Comparison of ENCODE assay signal across 8 mouse cellular contexts in the genomic region with DNA sequence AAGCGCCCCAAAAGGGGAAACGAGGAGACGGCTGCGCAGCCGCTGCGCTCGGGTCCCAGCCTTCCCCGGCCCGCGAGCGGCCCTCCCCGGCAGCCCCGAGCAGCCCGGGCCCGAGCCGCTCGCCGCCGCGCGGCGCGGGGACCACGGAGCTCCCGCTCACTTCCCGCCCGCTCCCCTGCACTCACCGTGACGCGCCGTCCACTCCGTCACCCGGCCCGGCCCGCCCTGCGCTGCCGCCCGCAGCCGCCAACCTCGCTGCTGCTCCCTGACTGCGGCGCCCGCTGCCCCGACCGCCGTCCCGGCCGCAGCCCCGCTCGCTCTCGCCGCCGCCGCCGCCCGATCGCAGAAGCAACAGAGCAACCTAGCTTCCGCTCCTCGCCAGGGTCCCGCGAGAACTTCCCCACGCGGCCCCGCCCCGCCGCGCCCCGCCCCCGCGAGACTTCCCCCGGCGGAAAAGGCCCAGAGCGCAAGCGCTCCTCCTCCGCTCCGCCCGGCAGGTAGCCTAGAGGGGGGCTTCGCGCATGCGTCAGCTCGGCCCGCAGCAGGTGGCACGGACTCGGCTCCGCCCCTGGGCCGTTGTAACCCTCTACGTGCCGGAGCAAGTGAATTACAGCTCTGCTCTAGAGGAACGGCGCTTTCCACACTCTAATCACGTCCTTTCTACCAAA. TPM values are rescaled to one million over a fixed set of nuclear protein-coding genes. Genes with fewer than 3 reads are reported as not detected.
DNase-seq lines count a peak whose midpoint lies in the region; ATAC-seq and TF ChIP-seq lines count a peak whose summit lies in the region.

A gene (minus strand): TSS at position 389 of the 668 bp plus-strand sequence.

- H3K9ac ChIP-seq in heart, embryonic 15.5 days: peak within 1 kb of the TSS; percentile 99
- peak within 1 kb of the TSS; percentile 98 for H3K9ac ChIP-seq in liver, embryonic 14.5 days (replicated peaks)
- peak within 1 kb of the TSS; percentile 94 for H3K9ac ChIP-seq in neural tube, embryonic 11.5 days (ENCODE audit: low read length)
- peak within 1 kb of the TSS; percentile 98 for H3K9ac ChIP-seq in stomach, postnatal 0 days (ENCODE audit: low read length)

- peaks cover 38% of the 10 kb centered on the region for H3K4me1 ChIP-seq in forebrain, embryonic 10.5 days
- H3K4me1 ChIP-seq in heart, embryonic 15.5 days (replicated peaks): peaks cover 33% of the 10 kb centered on the region
- peaks cover 19 to 40% of the 10 kb centered on the region in 2 experiments for H3K4me1 ChIP-seq in liver, embryonic 14.5 days (replicated peaks; ENCODE audit: control insufficient read depth in 2 of 2, insufficient read depth in 2 of 2, low read length in 1 of 2)
- H3K4me1 ChIP-seq in neural tube, embryonic 11.5 days (ENCODE audit: control insufficient read depth, insufficient read depth, low read length): peaks cover 11% of the 10 kb centered on the region
- 0 out of 2 replicates have a peak, but pooled peaks cover 3% of the 10 kb centered on the region for H3K4me1 ChIP-seq in stomach, postnatal 0 days (replicated peaks; ENCODE audit: control insufficient read depth, insufficient read depth)

- no peaks in the 10 kb centered on the region for H3K36me3 ChIP-seq in forebrain, embryonic 10.5 days (replicated peaks)
- no peaks in the 10 kb centered on the region for H3K36me3 ChIP-seq in heart, embryonic 15.5 days
- no peaks in the 10 kb centered on the region for H3K36me3 ChIP-seq in liver, embryonic 14.5 days (replicated peaks; ENCODE audit: control insufficient read depth, insufficient read depth, low read depth)
- no peaks in the 10 kb centered on the region for H3K36me3 ChIP-seq in neural tube, embryonic 11.5 days (ENCODE audit: control insufficient read depth, insufficient read depth, low read length)
- H3K36me3 ChIP-seq in stomach, postnatal 0 days (ENCODE audit: control insufficient read depth, insufficient read depth, low read length): no peaks in the 10 kb centered on the region

- H3K4me2 ChIP-seq in heart, embryonic 15.5 days: peak within 1 kb of the TSS; percentile 87
- H3K4me2 ChIP-seq in liver, embryonic 14.5 days (ENCODE audit: low read depth): peak within 1 kb of the TSS; percentile 92
- peak within 1 kb of the TSS; percentile 67 for H3K4me2 ChIP-seq in neural tube, embryonic 11.5 days (ENCODE audit: low read depth)
- peak within 1 kb of the TSS; percentile 95 for H3K4me2 ChIP-seq in stomach, postnatal 0 days (replicated peaks; ENCODE audit: low read depth)

- DNase-seq in CD8-positive naive resting alpha-beta T cell, adult 2 months (ENCODE audit: low read depth in 2 of 2, low spot score in 2 of 2): peak; percentile 97
- peak; percentile 95 for DNase-seq in c-Kit-positive CD71-negative TER-119-negative erythroid progenitor cells, embryonic 14.5 days (ENCODE audit: low read depth)
- peak; percentile 99 for DNase-seq in forebrain, embryonic 10.5 days (ENCODE audit: extremely low spot score, low spot score)
- DNase-seq in kidney, postnatal 25 days: peak; percentile 98 to 99
- peak; percentile 91 to 94 (median 93) for DNase-seq in liver, embryonic 14.5 days (ENCODE audit: low read depth in 3 of 3, low spot score in 3 of 3)
- DNase-seq in neural tube, embryonic 11.5 days (ENCODE audit: low spot score): peak; percentile 98
- DNase-seq in stomach, postnatal 0 days (ENCODE audit: low spot score): peak; percentile 100

- no peak for TF ChIP-seq CTCF in liver, embryonic 14.5 days (IDR thresholded peaks at IDR 0.05; ENCODE audit: low read depth)
- no peak for TF ChIP-seq CTCF in stomach, postnatal 0 days (IDR thresholded peaks at IDR 0.05; ENCODE audit: low read depth)

- WGBS in forebrain, embryonic 10.5 days: under 1% methylated on average over 88 of the region's 91 CpGs
- WGBS in heart, embryonic 15.5 days: under 1% methylated on average over 68 of the region's 91 CpGs
- WGBS in liver, embryonic 14.5 days (ENCODE audit: insufficient replicate concordance): 2% methylated on average over 64 of the region's 91 CpGs
- under 1% methylated on average over 49 of the region's 91 CpGs for WGBS in neural tube, embryonic 11.5 days
- 1% methylated on average over 60 of the region's 91 CpGs for WGBS in stomach, postnatal 0 days

- H3K27me3 ChIP-seq in forebrain, embryonic 10.5 days (ENCODE audit: poor library complexity, severe bottlenecking): no peaks in the 10 kb centered on the region
- H3K27me3 ChIP-seq in heart, embryonic 15.5 days: no peaks in the 10 kb centered on the region
- no peaks in the 10 kb centered on the region for H3K27me3 ChIP-seq in liver, embryonic 14.5 days (ENCODE audit: control insufficient read depth, insufficient read depth, low read length)
- H3K27me3 ChIP-seq in neural tube, embryonic 11.5 days (ENCODE audit: control insufficient read depth, insufficient read depth, low read length): no peaks in the 10 kb centered on the region
- H3K27me3 ChIP-seq in stomach, postnatal 0 days (ENCODE audit: control insufficient read depth, insufficient read depth, low read length): no peaks in the 10 kb centered on the region

- peak within 1 kb of the TSS; percentile 99 for H3K4me3 ChIP-seq in forebrain, embryonic 10.5 days
- H3K4me3 ChIP-seq in heart, embryonic 15.5 days: peak within 1 kb of the TSS; percentile 97
- H3K4me3 ChIP-seq in liver, embryonic 14.5 days (ENCODE audit: insufficient read depth in 1 of 2, low read depth in 2 of 2, low read length in 2 of 2): peak within 1 kb of the TSS; percentile 97 to 99
- peak within 1 kb of the TSS; percentile 98 for H3K4me3 ChIP-seq in neural tube, embryonic 11.5 days (ENCODE audit: low read depth, low read length)
- H3K4me3 ChIP-seq in stomach, postnatal 0 days (ENCODE audit: low read depth, low read length): peak within 1 kb of the TSS; percentile 99

- no peak for TF ChIP-seq EP300 in liver, embryonic 14.5 days (IDR thresholded peaks at IDR 0.05; ENCODE audit: low read depth)
- TF ChIP-seq EP300 in stomach, postnatal 0 days (optimal IDR thresholded peaks at IDR 0.05): no peak

- peak; percentile 99 for ATAC-seq in heart, embryonic 15.5 days (replicated peaks; ENCODE audit: insufficient number of reproducible peaks, insufficient read depth, low FRiP score, low read depth)
- ATAC-seq in liver, embryonic 14.5 days (ENCODE audit: insufficient read depth): peak; percentile 92
- ATAC-seq in neural tube, embryonic 11.5 days (ENCODE audit: insufficient read depth, low FRiP score, low TSS enrichment): peak; percentile 91
- ATAC-seq in stomach, postnatal 0 days (ENCODE audit: low FRiP score, low TSS enrichment): peak; percentile 97

- H3K9me3 ChIP-seq in forebrain, embryonic 10.5 days: no peaks in the 10 kb centered on the region
- no peaks in the 10 kb centered on the region for H3K9me3 ChIP-seq in heart, embryonic 15.5 days (replicated peaks)
- no peaks in the 10 kb centered on the region for H3K9me3 ChIP-seq in liver, embryonic 14.5 days (ENCODE audit: control insufficient read depth, low read length)
- H3K9me3 ChIP-seq in neural tube, embryonic 11.5 days (ENCODE audit: control insufficient read depth, low read length): no peaks in the 10 kb centered on the region
- no peaks in the 10 kb centered on the region for H3K9me3 ChIP-seq in stomach, postnatal 0 days (ENCODE audit: control insufficient read depth, low read length)

- H3K27ac ChIP-seq in forebrain, embryonic 10.5 days: peak within 1 kb of the TSS; percentile 96
- H3K27ac ChIP-seq in heart, embryonic 15.5 days: peak within 1 kb of the TSS; percentile 94
- H3K27ac ChIP-seq in liver, embryonic 14.5 days: peak within 1 kb of the TSS; percentile 87
- H3K27ac ChIP-seq in neural tube, embryonic 11.5 days (ENCODE audit: low read depth, low read length): peak within 1 kb of the TSS; percentile 93
- peak within 1 kb of the TSS; percentile 96 for H3K27ac ChIP-seq in stomach, postnatal 0 days (replicated peaks)

RNA-seq across cellular contexts. Expression of the gene that starts here (rescaled TPM):
- 74.4 and 79.6 TPM in 2 replicates for polyA plus RNA-seq in forebrain, embryonic 10.5 days (2016; fragmentation: Nextera tagmentation; extraction: Ambion mirVana)
- polyA plus RNA-seq in heart, embryonic 15.5 days (2015; fragmentation: Nextera tagmentation; extraction: Ambion mirVana): 103 and 104 TPM in 2 replicates
- polyA plus RNA-seq in liver, embryonic 14.5 days (2012; rRNA removed): 15.7 and 22.4 TPM in 2 replicates
- polyA plus RNA-seq in liver, embryonic 14.5 days (2014; fragmentation: Nextera tagmentation; extraction: Ambion mirVana): 26.0 and 30.1 TPM in 2 replicates
- polyA plus RNA-seq in neural tube, embryonic 11.5 days (2014; fragmentation: Nextera tagmentation; extraction: Ambion mirVana): 86.7 and 89.8 TPM in 2 replicates
- polyA plus RNA-seq in stomach, postnatal 0 days (2015; fragmentation: Nextera tagmentation; extraction: Ambion mirVana): 54.2 and 58.8 TPM in 2 replicates

Comparison
In these comparisons a context has a peak if more than half of its experiments do, and no peak if none do; other contexts are left out.
1. Peak in every context shown above with its lines: DNase-seq, ATAC-seq, H3K4me3 ChIP-seq and H3K27ac ChIP-seq.